Mouse (Mus musculus) right cerebral cortex, postnatal 36 days (tissue): Measurements from ENCODE around the gene Ypel4.
A peak's percentile ranks its signal among the peaks of the same experiment; 100 is the strongest.
"Not testable (repeated sequence)": the region's sequence is repeated elsewhere in the genome, so short reads cannot be mapped to it uniquely, and the experiment has no call there.

Experiments
- DNase-seq, 2 experiments: peaks; one replicate each; pipeline ENCODE4 v3.0.0; 2022; ENCODE audit warnings: low spot score in 2 of 2, mixed read lengths in 1 of 2

Gene Ypel4

GRCm38 (mm10) chr2:84727172-84727858 lies 6.5 kb upstream of the Ypel4 start, which contains the start of gene Clp1:
Gene Clp1, minus strand, starts transcription at chr2:84727350.
- peak; percentile 98 for DNase-seq

GRCm38 (mm10) chr2:84728191-84728590 lies 5.7 kb upstream of the Ypel4 start:
- not testable (repeated sequence) for DNase-seq

GRCm38 (mm10) chr2:84731206-84731605 lies 2.7 kb upstream of the Ypel4 start:
- no peak for DNase-seq

GRCm38 (mm10) chr2:84732394-84732793 lies 1.5 kb upstream of the Ypel4 start:
- no peak for DNase-seq

- DNase-seq = no peak
Measured at GRCm38 (mm10) chr2:84734351-84734864, 550 bp downstream of the Ypel4 start.

- DNase-seq = no peak
Measured at GRCm38 (mm10) chr2:84734919-84735318, 1.1 kb downstream of the Ypel4 start.

GRCm38 (mm10) chr2:84735346-84735920 lies 1.6 kb downstream of the Ypel4 start:
- DNase-seq = no peak

- DNase-seq = no peak
Measured at GRCm38 (mm10) chr2:84736312-84737161, 2.7 kb downstream of the Ypel4 start.

GRCm38 (mm10) chr2:84737451-84737925 lies 3.6 kb downstream of the Ypel4 start:
- DNase-seq = no peak

DNA sequence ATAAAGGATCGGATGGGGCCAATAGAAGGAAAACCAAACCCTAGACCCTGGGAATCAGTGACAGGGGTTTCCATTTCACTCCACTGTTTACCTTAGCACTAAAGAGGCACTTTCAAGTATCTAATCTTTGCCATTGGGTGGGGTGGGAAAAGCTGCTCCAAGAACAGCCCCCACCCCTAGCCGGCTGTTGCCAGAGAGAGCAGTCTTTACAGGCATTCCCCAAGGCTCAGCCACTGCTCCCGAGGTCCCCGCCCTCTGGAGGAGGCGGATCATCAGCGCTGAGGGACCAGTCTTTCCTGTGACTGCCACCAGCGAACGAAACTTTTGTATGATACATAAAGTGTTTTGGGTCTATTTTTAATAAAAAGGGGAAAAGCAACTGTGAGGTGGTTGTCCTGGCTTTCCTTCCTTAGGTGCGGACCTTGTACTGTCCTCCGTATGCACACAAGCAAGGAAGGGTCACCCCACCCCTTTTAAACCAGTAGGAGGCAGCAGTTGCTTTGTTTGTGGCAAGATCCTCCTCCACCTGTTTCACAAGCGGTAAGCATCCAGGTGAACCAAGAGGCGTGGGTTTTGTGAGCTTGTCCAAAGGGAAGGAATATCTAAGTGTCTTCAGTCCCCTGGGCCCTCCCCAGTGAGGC lies 4.5 kb downstream of the Ypel4 start:
- DNase-seq = no peak

GRCm38 (mm10) chr2:84740608-84741333 lies 6.9 kb downstream of the Ypel4 start:
- DNase-seq = no peak

- no peak for DNase-seq
Measured at GRCm38 (mm10) chr2:84741841-84742450, 8.1 kb downstream of the Ypel4 start.

GRCm38 (mm10) chr2:84742451-84743283 lies 8.8 kb downstream of the Ypel4 start:
- DNase-seq = no peak

GRCm38 (mm10) chr2:84743561-84743960 lies 9.7 kb downstream of the Ypel4 start, which contains the start of gene Gm19426:
Gene Gm19426, minus strand, starts transcription at chr2:84743655.
- peak; percentile 44 to 51 for DNase-seq

GRCm38 (mm10) chr2:84744126-84744525 lies 10.3 kb downstream of the Ypel4 start:
- no peak for DNase-seq

DNA sequence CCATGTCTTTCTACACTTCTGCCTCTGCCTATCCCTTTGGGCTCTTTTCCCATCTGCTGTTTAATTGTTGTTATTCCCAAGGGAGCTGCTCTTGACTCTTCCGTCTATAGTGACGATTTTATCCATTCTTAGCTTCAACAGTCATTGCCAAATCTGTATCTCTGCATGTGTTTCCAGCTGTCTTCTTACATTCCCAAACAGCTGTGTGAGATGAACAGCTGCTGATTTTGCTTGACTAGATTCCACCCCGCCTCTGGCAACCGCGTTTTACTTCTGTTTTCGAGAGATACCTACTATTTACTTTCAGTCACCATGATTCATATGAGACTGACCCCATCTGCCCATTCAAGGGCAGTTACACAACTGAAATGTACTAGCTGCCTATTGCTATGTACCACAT lies 16.3 kb downstream of the Ypel4 start:
- DNase-seq = no peak

DNA sequence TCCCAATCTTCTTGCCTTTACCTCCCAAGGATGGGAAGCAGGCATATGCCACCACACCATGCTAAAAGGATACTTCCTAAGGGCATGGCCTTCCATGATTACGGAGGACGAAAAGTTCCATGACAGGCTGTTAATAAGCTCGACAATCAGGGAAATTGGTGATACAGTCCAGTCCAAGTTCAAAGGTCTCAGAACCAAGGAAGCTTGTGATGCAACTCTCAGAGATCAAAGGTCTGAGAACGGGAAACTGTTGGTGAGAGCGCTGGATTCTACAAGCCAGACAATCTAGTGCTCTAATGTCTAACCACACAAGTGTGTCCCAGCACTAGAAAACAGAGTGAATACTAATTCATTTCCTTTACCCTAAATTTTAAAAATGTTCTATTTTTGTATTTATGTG lies 22.4 kb downstream of the Ypel4 start:
- DNase-seq = no peak

DNA sequence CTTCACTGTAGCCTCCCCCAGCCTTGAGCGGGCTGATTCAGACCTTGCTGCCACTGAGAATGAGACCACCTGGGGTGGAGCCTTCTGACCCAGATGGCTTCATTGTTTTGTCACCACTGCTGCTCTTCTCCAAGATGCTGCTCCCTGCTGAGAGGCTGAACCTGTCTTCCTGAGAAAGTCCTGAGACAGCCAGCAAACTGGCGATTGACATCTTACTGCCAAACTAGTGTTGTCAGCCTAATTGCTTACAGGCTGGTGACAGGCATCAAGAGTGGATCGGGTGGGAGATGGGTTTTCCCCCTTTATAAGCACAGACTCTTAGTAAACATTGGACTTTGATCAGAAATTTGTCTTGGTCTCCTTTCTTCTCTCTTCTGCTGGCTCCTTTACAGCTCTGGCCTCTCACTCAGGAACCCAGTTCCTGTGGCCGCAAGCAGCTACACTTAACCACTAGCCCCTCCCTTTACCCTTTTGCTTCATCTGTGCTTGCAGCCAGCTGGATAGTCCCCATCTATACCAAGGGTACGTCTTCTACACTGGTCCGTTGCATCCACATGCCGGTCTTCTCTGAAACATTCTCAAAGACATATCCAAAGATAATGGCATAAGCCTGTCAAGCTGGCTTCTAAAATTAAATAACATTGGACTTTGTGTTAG lies 23.3 kb downstream of the Ypel4 start:
- DNase-seq = no peak

DNA sequence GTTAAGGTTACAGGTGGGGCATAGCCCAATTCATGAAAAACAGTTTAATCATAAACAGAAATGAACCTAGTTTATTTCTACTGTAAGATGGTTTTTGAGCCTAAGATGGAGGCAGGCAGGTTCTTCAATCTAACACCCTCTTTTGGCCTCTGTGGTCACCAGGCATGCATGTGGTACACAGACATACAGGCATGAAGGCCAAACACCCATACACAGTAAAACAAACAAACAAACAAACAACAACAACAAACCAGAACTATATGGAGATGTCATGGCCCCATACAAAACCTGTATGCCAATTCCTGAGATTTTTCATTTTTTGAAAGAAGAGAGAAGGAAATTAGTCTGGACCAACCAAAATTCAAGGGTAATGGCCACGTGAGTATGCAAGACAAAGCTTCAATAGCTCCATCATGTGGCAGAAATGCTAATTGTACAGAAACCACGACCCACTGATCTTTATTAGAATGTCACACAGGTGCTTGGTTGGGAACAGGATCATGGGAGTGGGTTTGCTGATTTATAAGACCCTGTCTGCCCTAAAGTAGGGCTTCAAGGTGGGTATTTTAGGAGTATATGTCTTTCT lies 24.8 kb downstream of the Ypel4 start:
- peak in 1 of 2 experiments; percentile 3 for DNase-seq
